Comparison of ENCODE assay signal across 14 mouse cellular contexts in genomic region chr12:82286068-82286467, GRCm38 (mm10).
DNase-seq lines count a peak whose midpoint lies in the region; ATAC-seq and TF ChIP-seq lines count a peak whose summit lies in the region.
"Had no signal": no experiment of that assay in that cellular context is flagged by ENCODE, and none has a peak within 500 bp of the region (broad histone marks: within the 10 kb centered on the region; RNA-seq: fewer than 3 reads in every experiment).

No protein-coding gene starts in this region.

- no peak for TF ChIP-seq CTCF in heart, adult 2 months (IDR thresholded peaks at IDR 0.05)
- no peak for TF ChIP-seq CTCF in brain, embryonic 14.5 days (IDR thresholded peaks at IDR 0.05; ENCODE audit: borderline replicate concordance, extremely low read depth, insufficient read depth, insufficient read length)

- H3K36me3 ChIP-seq in heart, embryonic 13.5 days, result no peaks in the 10 kb centered on the region
- no peaks in the 10 kb centered on the region for H3K36me3 ChIP-seq in heart, adult 2 months (ENCODE audit: control insufficient read depth, insufficient read depth, low read length)
- no peaks in the 10 kb centered on the region; the same call in 1 of the 2 replicates for H3K36me3 ChIP-seq in limb, embryonic 13.5 days
- H3K36me3 ChIP-seq in limb, embryonic 10.5 days, result no peaks in the 10 kb centered on the region

- H3K27me3 ChIP-seq in heart, embryonic 13.5 days (replicated peaks), result no peaks in the 10 kb centered on the region
- H3K27me3 ChIP-seq in heart, adult 2 months (ENCODE audit: control insufficient read depth, insufficient read depth, low read length), result no peaks in the 10 kb centered on the region
- no peaks in the 10 kb centered on the region for H3K27me3 ChIP-seq in limb, embryonic 13.5 days
- H3K27me3 ChIP-seq in limb, embryonic 10.5 days (ENCODE audit: low read depth, poor library complexity, severe bottlenecking), result no peaks in the 10 kb centered on the region

- no peak for TF ChIP-seq EP300 in heart, adult 2 months (IDR thresholded peaks at IDR 0.05; ENCODE audit: insufficient read depth, low read depth, low read length)

- H3K9me3 ChIP-seq in heart, embryonic 13.5 days, result no peaks in the 10 kb centered on the region
- H3K9me3 ChIP-seq in limb, embryonic 13.5 days, result no peaks in the 10 kb centered on the region
- no peaks in the 10 kb centered on the region for H3K9me3 ChIP-seq in limb, embryonic 10.5 days (replicated peaks)

- no peak for DNase-seq in heart, adult 2 months
- DNase-seq in limb, embryonic 10.5 days (ENCODE audit: low spot score), result no peak
- DNase-seq in Muller cell, postnatal 12 days (ENCODE audit: inconsistent ontology term), result peak; percentile 50
- DNase-seq in brain, embryonic 14.5 days (ENCODE audit: low read depth), result peak; percentile 45
- no peak for DNase-seq in cerebellum, postnatal 4 days (ENCODE audit: low spot score in 2 of 2)
- DNase-seq: adrenal gland, adult 8-10 months; cerebellum, postnatal 14 days; gastrocnemius, adult 2 months; kidney, postnatal 14 days; lung, postnatal 36 days had no signal

- peak overlapping the region; percentile 61 for H3K27ac ChIP-seq in heart, embryonic 13.5 days (replicated peaks)
- no peak overlapping the region for H3K27ac ChIP-seq in heart, adult 2 months
- no peak overlapping the region for H3K27ac ChIP-seq in limb, embryonic 13.5 days
- no peak overlapping the region for H3K27ac ChIP-seq in limb, embryonic 10.5 days
- H3K27ac ChIP-seq: gastrocnemius, adult 2 months; liver, embryonic 14.5 days had no signal

- H3K79me2 ChIP-seq in heart, adult 2 months (replicated peaks; ENCODE audit: control insufficient read depth, insufficient read depth, low read length), result no peaks in the 10 kb centered on the region

- intact Hi-C loops in heart, adult 2 months (cut with DNase I), result no loop called here

- WGBS in heart, embryonic 13.5 days, result 21% methylated on average over 6 of the region's 6 CpGs
- WGBS in heart, adult 2 months, result 39% methylated on average over 6 of the region's 6 CpGs
- WGBS in limb, embryonic 13.5 days, result 63% methylated on average over 6 of the region's 6 CpGs
- 79% methylated on average over 6 of the region's 6 CpGs for WGBS in limb, embryonic 10.5 days

- peaks cover 45% of the 10 kb centered on the region for H3K4me1 ChIP-seq in heart, embryonic 13.5 days
- peaks cover 1% of the 10 kb centered on the region; the same call in 1 of the 2 replicates for H3K4me1 ChIP-seq in heart, adult 2 months (ENCODE audit: control insufficient read depth, insufficient read depth, low read length)
- peaks cover 26% of the 10 kb centered on the region for H3K4me1 ChIP-seq in limb, embryonic 13.5 days
- H3K4me1 ChIP-seq in limb, embryonic 10.5 days, result no peaks in the 10 kb centered on the region

- peak; percentile 31; the same call in 1 of the 2 replicates for ATAC-seq in heart, embryonic 13.5 days (ENCODE audit: extremely low read depth, insufficient number of reproducible peaks, low FRiP score, low TSS enrichment)
- ATAC-seq in limb, embryonic 13.5 days (ENCODE audit: low FRiP score, low read depth), result peak; percentile 40; the same call in 1 of the 2 replicates
- ATAC-seq: inflammation-experienced regulatory T-cells, adult 6 months had no signal

- H3K4me3 ChIP-seq in heart, embryonic 13.5 days, result no peak overlapping the region
- H3K4me3 ChIP-seq in heart, adult 2 months, result no peak overlapping the region
- no peak overlapping the region for H3K4me3 ChIP-seq in limb, embryonic 13.5 days
- no peak overlapping the region for H3K4me3 ChIP-seq in limb, embryonic 10.5 days
- H3K4me3 ChIP-seq: gastrocnemius, adult 2 months had no signal

- TF ChIP-seq POLR2A in heart, adult 2 months (IDR thresholded peaks at IDR 0.05; ENCODE audit: insufficient read depth, low read depth, low read length), result no peak
- no peak for TF ChIP-seq POLR2A in brain, embryonic 14.5 days (IDR thresholded peaks at IDR 0.05; ENCODE audit: borderline replicate concordance, extremely low read depth, insufficient read depth, insufficient read length, poor library complexity, severe bottlenecking)

- no peak overlapping the region for H3K9ac ChIP-seq in heart, embryonic 13.5 days
- H3K9ac ChIP-seq in heart, adult 2 months (ENCODE audit: low read depth, low read length), result no peak overlapping the region
- no peak overlapping the region for H3K9ac ChIP-seq in limb, embryonic 13.5 days
- H3K9ac ChIP-seq: liver, embryonic 14.5 days had no signal

- H3K4me2 ChIP-seq in heart, embryonic 13.5 days, result peak overlapping the region; percentile 21; the same call in 1 of the 2 replicates
- H3K4me2 ChIP-seq in limb, embryonic 13.5 days (replicated peaks), result no peak overlapping the region

Comparison
In these comparisons a context has a peak if more than half of its experiments do, and no peak if none do; other contexts are left out.
1. DNase-seq: peak in Muller cell, postnatal 12 days (single experiment) and brain, embryonic 14.5 days (single experiment); none in heart, adult 2 months (0 of 2), limb, embryonic 10.5 days (single experiment) and cerebellum, postnatal 4 days (0 of 2).